Mouse (Mus musculus) intestine, postnatal 0 days (tissue): ENCODE results near the gene Haghl. TPM values are rescaled to one million over a fixed set of nuclear protein-coding genes. Genes with fewer than 3 reads are reported as not detected.
"Not testable (repeated sequence)": the region's sequence is repeated elsewhere in the genome, so short reads cannot be mapped to it uniquely, and the experiment has no call there.

Experiments used
- ATAC-seq: fragments of 200-750 bp; cut with Nextera tagmentation; 2 replicates; pipeline ENCODE4 v1.8.0; 2017; ENCODE audit warnings: mild to moderate bottlenecking, moderate TSS enrichment, moderate library complexity
- H3K27ac ChIP-seq: fragments of 300-500 bp; sonication (generic); 2 replicates; pipeline ENCODE4 v1.5.1; 2014; ENCODE audit warnings: mild to moderate bottlenecking, low read depth, low read length, moderate library complexity
- H3K27me3 ChIP-seq: fragments of 300-500 bp; sonication (generic); replicated peaks from 2 replicates; pipeline ENCODE4 v1.6.1; 2014; ENCODE audit warnings: low read length, mixed read lengths; ENCODE audit not compliant: control insufficient read depth, insufficient read depth
- H3K36me3 ChIP-seq: fragments of 300-500 bp; sonication (generic); 2 replicates; pipeline ENCODE4 v1.6.1; 2014; ENCODE audit warnings: mild to moderate bottlenecking, moderate library complexity; ENCODE audit not compliant: control insufficient read depth, insufficient read depth
- H3K4me1 ChIP-seq: fragments of 300-500 bp; sonication (generic); replicated peaks from 2 replicates; pipeline ENCODE4 v1.6.1; 2014; ENCODE audit warnings: antibody characterized with exemption, low read length, mixed read lengths; ENCODE audit not compliant: control insufficient read depth, insufficient read depth
- H3K4me2 ChIP-seq: fragments of 300-500 bp; sonication (generic); replicated peaks from 2 replicates; pipeline ENCODE4 v1.6.1; 2014; ENCODE audit warnings: low read depth, mild to moderate bottlenecking, moderate library complexity
- H3K4me3 ChIP-seq: fragments of 300-500 bp; sonication (generic); 2 replicates; pipeline ENCODE4 v1.5.1; 2014; ENCODE audit warnings: low read depth, low read length
- H3K9ac ChIP-seq: fragments of 300-500 bp; sonication (generic); 2 replicates; pipeline ENCODE4 v1.6.1; 2014; ENCODE audit warnings: mild to moderate bottlenecking, low read depth, low read length
- H3K9me3 ChIP-seq: fragments of 300-500 bp; sonication (generic); 2 replicates; pipeline ENCODE4 v1.6.1; 2016; ENCODE audit warnings: mixed run types; ENCODE audit not compliant: control insufficient read depth
- CTCF ChIP-seq: sonication (generic); IDR thresholded peaks from 2 replicates; pipeline ENCODE4 v1.5.1; 2016; ENCODE audit warnings: low read depth, mild to moderate bottlenecking, control low read depth, antibody characterized with exemption, moderate library complexity
- WGBS: fragments of 180-500 bp; shearing (Covaris S2); extraction: QIAGEN DNeasy Blood & Tissue Kit; methylation state at CpG from one replicate; pipeline ENCODE4 v1.1.7; 2014; 5-methylcytosine and 5-hydroxymethylcytosine counted together
- polyA plus RNA-seq: library from polyadenylated mRNA; unstranded; fragments of >200 nt; fragmentation: Nextera tagmentation; extraction: Ambion mirVana; gene quantifications from 2 replicates; pipeline ENCODE4 v1.2.1, GENCODE M21; 2015

Haghl gene
- polyA plus RNA-seq, 1 experiment from 2014 or later = 28.2 TPM

DNA sequence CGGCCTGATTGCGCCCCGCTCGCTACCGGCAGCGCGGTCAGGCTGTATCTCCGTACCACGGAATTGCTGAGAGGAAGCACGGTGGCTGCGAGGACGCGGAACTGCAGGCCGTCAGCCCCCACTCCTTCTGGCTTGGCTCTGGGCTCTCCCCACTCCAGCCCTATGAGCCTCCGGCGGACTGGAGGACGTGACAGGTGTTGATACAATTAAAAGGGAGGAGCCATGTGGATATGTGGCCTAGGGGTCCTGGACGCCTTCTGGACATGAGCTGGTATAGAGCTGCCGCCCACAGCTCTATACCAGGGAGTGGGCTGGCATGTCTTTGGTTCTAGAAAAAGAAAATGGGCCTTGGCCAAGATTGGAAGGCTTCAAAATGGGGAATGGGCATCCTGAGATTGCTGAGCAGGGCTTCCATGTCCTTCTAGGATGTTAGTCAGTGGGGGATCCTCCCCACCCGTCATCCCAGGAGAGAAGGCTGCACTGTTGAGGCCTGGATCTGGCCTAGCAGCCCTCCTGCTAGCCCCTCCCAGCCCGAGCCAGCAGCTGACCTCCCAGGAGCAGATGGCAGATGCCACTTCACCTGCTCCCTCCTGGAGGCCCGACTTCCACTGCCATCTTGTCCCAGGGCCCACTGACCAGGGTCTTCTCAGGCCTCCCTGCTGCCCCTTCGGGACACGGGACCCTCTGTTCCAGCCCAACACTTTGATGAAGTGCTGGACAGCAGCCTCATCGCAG is 24.3 kb upstream of the Haghl start:
- WGBS = 15% methylated on average over 25 of the region's 25 CpGs
- TF ChIP-seq CTCF = no peak
- no peaks in the 10 kb centered on the region; the same call in 1 of the 2 replicates for H3K4me1 ChIP-seq
- H3K27ac ChIP-seq = no peak overlapping the region
- 0 out of 2 replicates have a peak overlapping the region, but pooled peaks have one; percentile 17 for H3K9ac ChIP-seq
- H3K9me3 ChIP-seq = no peaks in the 10 kb centered on the region
- peak overlapping the region; percentile 92 for H3K4me2 ChIP-seq
- peaks cover 32% of the 10 kb centered on the region for H3K27me3 ChIP-seq
- H3K36me3 ChIP-seq = no peaks in the 10 kb centered on the region
- ATAC-seq = peak; percentile 4; the same call in 1 of the 2 replicates
- H3K4me3 ChIP-seq = peak overlapping the region; percentile 51

DNA sequence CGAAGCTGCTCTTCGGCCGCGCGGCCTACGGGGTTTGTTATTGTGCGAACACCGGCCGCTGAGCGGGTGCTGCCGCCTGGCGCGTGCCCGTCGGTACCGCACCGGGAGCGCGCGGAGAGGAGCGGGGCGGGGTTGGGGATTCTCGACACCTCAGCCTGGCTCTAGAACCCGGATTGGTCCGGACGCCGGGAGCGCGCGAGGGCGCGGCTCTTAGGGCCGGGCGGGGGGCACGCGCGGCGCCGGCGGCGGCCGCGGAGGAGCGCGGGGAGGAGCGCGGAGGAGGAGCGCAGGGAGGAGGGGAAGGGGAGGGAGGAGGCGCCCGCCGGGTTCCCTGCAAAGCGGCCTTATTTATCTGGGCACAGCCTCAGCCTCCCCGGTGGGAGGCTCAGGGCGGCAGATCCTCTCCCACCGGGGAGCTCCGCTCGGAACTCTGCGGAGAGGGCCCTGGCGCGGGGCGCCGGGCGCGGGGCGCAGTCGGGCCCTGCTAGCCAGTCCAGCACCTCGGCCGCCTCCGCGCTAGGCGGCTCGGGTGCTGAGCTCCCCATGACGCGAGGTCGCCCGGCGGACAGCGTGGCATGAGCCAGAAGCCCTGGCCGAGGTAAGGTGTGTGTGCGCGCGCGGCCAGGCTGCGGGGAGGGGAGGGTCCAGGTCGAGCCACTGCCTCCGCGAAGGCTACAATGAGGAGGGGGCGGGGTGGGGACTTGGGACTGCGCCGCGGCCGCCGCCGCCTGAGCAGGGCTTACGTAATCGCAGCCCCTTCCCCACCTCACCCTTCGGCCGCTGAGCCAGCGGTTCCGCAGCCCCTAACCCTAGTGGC is 23.5 kb upstream of the Haghl start, which contains the start of gene Fbxl16:
Fbxl16 (plus strand) TSS at position 297 of the 817 bp plus-strand sequence.
- ATAC-seq = peak; percentile 63
- no peaks in the 10 kb centered on the region for H3K9me3 ChIP-seq
- peak; percentile 58 for TF ChIP-seq CTCF
- WGBS = under 1% methylated on average over 92 of the region's 100 CpGs
- H3K4me2 ChIP-seq = peak within 1 kb of the TSS; percentile 92
- no peak within 1 kb of the TSS for H3K27ac ChIP-seq
- H3K27me3 ChIP-seq = peaks cover 32% of the 10 kb centered on the region
- no peaks in the 10 kb centered on the region for H3K36me3 ChIP-seq
- no peaks in the 10 kb centered on the region; the same call in 1 of the 2 replicates for H3K4me1 ChIP-seq
- peak within 1 kb of the TSS; percentile 51 for H3K4me3 ChIP-seq
- 0 out of 2 replicates have a peak within 1 kb of the TSS, but pooled peaks have one; percentile 17 for H3K9ac ChIP-seq

DNA sequence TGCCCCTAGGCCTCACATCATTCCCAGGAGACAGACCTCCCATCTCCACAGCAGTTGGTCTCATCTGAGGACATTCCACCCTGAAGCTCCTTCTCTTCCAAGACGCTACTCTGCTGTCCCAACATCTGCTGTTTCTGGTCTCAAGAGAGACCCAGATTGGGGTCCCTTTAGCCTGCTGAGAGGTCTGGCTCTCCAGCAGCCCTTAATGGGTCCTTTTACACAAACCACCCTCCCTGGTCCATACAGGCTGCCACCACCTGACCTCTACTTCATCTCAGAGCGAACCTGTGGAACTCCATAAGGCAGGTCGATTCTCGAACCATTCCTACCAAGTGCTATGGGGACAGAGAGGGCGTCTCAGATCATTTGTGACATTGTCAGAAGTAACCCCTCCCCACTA is 22.6 kb upstream of the Haghl start:
- Histone ChIP-seq H3K36me3 (no peaks in the 10 kb centered on the region), H3K9ac (no peak overlapping the region), H3K4me2 (peak overlapping the region; percentile 92; the same call in 1 of the 2 replicates), H3K27me3 (peaks cover 28% of the 10 kb centered on the region), H3K27ac (no peak overlapping the region), H3K9me3 (no peaks in the 10 kb centered on the region), H3K4me1 (no peaks in the 10 kb centered on the region), H3K4me3 (no peak overlapping the region)
- TF ChIP-seq CTCF = no peak
- no peak for ATAC-seq
- WGBS = 51% methylated on average over 5 of the region's 5 CpGs

DNA sequence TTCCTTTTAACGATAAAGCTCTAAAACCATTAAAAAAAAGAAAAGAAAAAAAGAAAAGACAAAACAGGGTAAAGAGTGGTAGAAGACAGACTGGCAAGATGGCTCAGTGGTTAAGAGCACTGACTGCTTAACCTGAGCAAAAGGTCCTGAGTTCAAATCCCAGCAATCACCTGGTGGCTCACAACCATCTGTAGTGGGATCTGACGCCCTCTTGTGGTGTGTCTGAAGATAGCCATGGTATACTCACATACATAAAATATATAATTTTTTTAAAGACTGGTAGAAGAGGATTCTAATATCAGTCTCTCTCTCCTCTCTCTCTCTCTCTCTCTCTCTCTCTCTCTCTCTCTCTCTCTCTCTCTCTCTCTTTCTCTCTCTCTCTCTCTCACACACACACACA is 22.0 kb upstream of the Haghl start:
- 56% methylated on average over 2 of the region's 2 CpGs for WGBS
- TF ChIP-seq CTCF = peak; percentile 21; the same call in 1 of the 2 replicates
- not testable (repeated sequence) for H3K9ac ChIP-seq, H3K27ac ChIP-seq, H3K4me1 ChIP-seq, H3K36me3 ChIP-seq, H3K4me2 ChIP-seq, H3K9me3 ChIP-seq, H3K4me3 ChIP-seq, ATAC-seq
- H3K27me3 ChIP-seq = peaks cover 30% of the 10 kb centered on the region

DNA sequence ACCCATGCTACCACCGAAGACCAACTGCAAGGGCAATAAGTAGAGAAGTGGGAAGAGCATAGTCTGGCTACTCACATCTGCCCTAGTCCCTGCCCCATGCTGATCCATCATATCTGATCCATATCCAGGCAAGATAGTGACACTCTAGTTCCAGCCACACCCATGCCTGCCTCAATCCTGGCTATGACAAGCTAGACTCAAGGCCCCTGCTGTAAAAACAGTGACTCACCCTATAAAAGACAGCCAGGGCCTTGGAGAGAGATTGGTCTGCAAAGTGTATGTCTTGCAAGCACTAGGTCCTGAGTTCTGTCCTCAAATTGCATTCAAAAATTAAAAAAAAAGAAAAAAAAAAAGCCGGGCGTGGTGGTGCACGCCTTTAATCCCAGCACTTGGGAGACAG is 21.0 kb upstream of the Haghl start:
- no peak overlapping the region for H3K4me2 ChIP-seq
- no peak overlapping the region for H3K27ac ChIP-seq
- ATAC-seq = peak; percentile 10; the same call in 1 of the 2 replicates
- H3K36me3 ChIP-seq = no peaks in the 10 kb centered on the region
- H3K4me3 ChIP-seq = no peak overlapping the region
- peaks cover 30% of the 10 kb centered on the region for H3K27me3 ChIP-seq
- H3K9ac ChIP-seq = no peak overlapping the region
- H3K4me1 ChIP-seq = no peaks in the 10 kb centered on the region
- no peaks in the 10 kb centered on the region for H3K9me3 ChIP-seq
- no peak for TF ChIP-seq CTCF
- 61% methylated on average over 4 of the region's 4 CpGs for WGBS

DNA sequence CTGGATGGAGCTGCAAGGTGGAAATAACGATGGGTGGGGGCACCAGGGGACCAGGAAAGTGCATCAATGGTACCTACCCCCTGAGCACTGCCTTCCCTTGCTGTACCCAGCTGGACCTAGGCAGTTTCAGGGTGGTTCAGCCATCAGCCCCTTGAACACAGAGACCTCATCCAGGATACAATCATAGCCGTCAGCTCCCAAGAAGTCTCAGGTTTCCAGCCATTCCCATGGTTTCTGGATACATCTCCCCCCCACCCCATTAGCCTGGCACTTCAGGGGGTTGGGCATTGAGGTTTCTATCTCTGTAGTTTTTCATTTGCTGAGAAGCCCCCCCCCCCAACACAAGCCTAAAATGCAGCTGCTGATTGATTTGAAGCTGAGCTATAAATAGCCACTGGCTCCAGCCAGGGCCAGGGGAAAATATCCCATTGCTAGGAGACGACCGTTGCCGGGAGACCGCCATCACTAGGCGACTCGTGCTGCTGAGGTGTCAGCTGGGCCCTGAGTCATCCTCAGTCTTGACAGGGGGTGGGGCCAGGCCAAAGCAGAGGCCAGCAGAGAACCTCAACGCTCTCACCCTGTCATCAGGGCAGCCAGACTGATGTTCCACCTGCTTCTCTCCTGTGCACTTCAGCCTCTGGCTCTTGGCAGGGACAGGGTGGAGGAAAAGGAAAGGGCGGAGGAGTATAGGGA is 17.5 kb upstream of the Haghl start:
- Histone ChIP-seq H3K27ac (no peak overlapping the region), H3K4me3 (no peak overlapping the region), H3K4me1 (no peaks in the 10 kb centered on the region), H3K9me3 (no peaks in the 10 kb centered on the region), H3K4me2 (no peak overlapping the region), H3K36me3 (no peaks in the 10 kb centered on the region), H3K9ac (0 out of 2 replicates have a peak overlapping the region, but pooled peaks have one; percentile 3), H3K27me3 (peaks cover 7% of the 10 kb centered on the region; the same call in 1 of the 2 replicates)
- 8% methylated on average over 10 of the region's 10 CpGs for WGBS
- no peak for TF ChIP-seq CTCF
- ATAC-seq = peak; percentile 44
